Mouse (Mus musculus): Measurements from ENCODE around the gene Parp3. TPM values are rescaled to one million over a fixed set of nuclear protein-coding genes. Genes with fewer than 3 reads are reported as not detected.

Gene Parp3
- polyA plus RNA-seq, 1 experiment from 2014 or later = 0.41 TPM

DNA sequence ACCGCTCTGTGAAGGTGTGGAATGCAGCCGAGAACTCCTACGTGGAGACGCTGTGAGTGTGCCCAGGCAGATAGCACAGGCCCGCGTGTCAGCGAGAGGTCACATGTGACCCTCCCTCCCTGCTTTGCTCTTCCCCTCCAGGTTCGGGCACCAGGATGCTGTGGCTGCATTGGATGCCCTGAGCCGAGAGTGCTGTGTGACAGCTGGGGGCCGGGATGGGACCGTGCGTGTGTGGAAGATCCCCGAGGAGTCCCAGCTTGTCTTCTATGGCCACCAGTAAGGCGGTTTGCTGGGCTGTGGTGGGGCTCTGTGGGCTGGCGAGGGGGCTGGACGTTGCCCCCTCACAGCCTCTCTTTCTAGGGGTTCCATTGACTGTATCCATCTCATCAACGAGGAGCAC lies 6.9 kb upstream of the Parp3 start:
- no peak overlapping the region for H3K9ac ChIP-seq (replicated peaks)
- H3K4me3 ChIP-seq = no peak overlapping the region
- H3K4me2 ChIP-seq (replicated peaks) = no peak overlapping the region
- no peak for ATAC-seq (replicated peaks)
- H3K9me3 ChIP-seq = no peaks in the 10 kb centered on the region
- H3K27ac ChIP-seq (replicated peaks) = no peak overlapping the region
- no peaks in the 10 kb centered on the region for H3K27me3 ChIP-seq
- H3K4me1 ChIP-seq = peaks cover 3% of the 10 kb centered on the region; the same call in 1 of the 2 replicates
- 94% methylated on average over 17 of the region's 17 CpGs for WGBS
- H3K36me3 ChIP-seq = peaks cover 27% of the 10 kb centered on the region

DNA sequence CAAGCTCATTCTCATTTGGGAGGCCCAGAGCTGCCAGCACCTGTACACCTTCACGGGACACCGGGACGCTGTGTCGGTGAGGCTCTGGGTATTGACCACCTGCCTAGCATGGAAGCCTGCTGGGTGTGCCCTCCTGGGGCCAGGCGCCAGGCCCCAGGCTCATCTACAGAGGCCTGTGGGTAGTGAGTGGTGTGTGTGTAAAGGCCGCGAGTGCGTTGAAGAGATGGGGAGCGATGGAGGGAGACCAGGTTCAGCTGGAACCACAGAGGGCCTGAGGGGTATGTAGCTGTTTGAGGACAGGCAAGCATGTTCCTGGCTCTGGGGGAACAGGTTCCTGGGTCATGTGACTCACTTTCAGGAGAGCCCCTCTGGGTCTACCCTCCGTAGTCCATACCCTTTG lies 6.4 kb upstream of the Parp3 start:
- Histone ChIP-seq H3K27ac (replicated peaks) (no peak overlapping the region), H3K4me3 (no peak overlapping the region), H3K9me3 (no peaks in the 10 kb centered on the region), H3K4me2 (replicated peaks) (no peak overlapping the region), H3K4me1 (peaks cover 8% of the 10 kb centered on the region), H3K36me3 (peaks cover 27% of the 10 kb centered on the region), H3K27me3 (no peaks in the 10 kb centered on the region), H3K9ac (replicated peaks) (no peak overlapping the region)
- 95% methylated on average over 10 of the region's 10 CpGs for WGBS
- no peak for ATAC-seq (replicated peaks)

DNA sequence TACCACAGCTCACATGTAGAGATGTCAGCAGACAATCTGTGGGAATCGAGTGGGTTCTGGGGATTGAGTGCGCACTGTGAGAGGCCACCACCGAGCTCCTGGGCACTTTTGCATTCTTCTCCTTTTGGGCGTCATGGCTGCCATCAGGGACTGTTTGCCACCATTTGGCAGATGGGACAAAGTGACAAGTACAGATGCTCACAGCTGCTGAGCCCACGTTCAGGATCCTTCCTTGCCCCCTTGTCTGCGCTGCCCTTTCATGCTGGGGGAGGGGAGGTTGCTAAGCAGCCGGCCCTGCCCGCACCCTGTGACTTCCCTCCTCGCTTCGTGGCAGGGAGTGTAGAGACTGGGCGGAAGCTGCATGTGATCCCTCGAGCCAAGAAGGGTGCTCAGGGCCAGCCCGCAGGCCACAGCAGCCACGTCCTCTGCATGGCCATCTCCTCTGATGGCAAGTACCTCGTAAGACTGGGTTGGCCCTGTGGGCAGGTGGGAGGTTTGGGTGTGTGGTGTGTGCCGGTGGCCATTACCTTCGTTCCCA lies 5.9 kb upstream of the Parp3 start:
- 89% methylated on average over 17 of the region's 17 CpGs for WGBS
- no peak overlapping the region for H3K27ac ChIP-seq (replicated peaks)
- peaks cover 27% of the 10 kb centered on the region for H3K36me3 ChIP-seq

DNA sequence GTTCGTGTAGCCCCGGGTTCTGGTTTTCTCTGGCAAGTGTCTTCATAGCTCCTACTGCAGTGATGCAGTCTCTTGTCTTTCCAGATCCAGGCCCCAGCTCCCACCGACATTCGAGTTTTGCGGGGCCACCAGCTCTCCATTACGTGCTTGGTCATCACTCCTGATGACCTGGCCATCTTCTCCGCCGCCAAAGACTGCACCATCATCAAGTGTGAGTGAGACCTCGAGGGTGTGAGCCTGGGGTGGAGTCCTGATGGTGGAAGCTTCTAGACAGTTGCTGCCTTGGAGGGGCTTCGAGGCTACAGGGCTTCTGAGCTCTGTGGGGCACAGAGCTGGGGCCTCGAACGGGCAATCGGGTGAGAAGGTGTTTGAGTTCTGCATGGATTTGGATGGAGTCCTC lies 4.9 kb upstream of the Parp3 start:
- ATAC-seq (replicated peaks) = no peak
- Histone ChIP-seq H3K4me2 (replicated peaks) (no peak overlapping the region), H3K4me3 (no peak overlapping the region), H3K36me3 (peaks cover 27% of the 10 kb centered on the region), H3K27me3 (no peaks in the 10 kb centered on the region), H3K4me1 (peaks cover 16% of the 10 kb centered on the region), H3K9ac (replicated peaks) (no peak overlapping the region), H3K9me3 (no peaks in the 10 kb centered on the region), H3K27ac (replicated peaks) (no peak overlapping the region)
- WGBS = 92% methylated on average over 13 of the region's 13 CpGs

More for the DNA sequence above, 5.9 kb upstream of the Parp3 start:
- ATAC-seq (replicated peaks) = no peak
- Histone ChIP-seq H3K4me2 (replicated peaks) (no peak overlapping the region), H3K4me1 (peaks cover 13% of the 10 kb centered on the region), H3K9me3 (no peaks in the 10 kb centered on the region), H3K27me3 (no peaks in the 10 kb centered on the region), H3K9ac (replicated peaks) (no peak overlapping the region), H3K4me3 (no peak overlapping the region)

DNA sequence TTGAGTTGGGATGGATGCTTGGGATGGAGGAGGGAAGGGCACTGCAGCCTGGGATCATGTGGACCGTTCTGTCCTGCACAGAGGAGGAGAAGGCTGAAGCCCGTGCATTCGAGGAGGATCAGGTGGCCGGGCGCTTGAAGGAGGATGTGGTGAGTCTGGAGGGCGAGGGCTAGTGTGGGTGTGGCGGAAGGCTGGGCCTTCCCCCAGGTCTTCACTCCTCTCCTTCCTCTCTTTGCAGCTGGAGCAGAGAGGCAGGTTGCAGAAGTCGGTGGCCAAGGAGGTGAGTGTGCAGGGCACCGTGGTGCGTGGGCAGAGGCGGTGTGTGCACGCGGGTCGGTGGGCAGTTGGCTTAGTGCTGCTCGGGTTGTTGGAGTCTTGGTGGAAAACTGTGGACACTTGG lies 4.3 kb upstream of the Parp3 start:
- H3K4me3 ChIP-seq = no peak overlapping the region
- WGBS = 95% methylated on average over 15 of the region's 15 CpGs

DNA sequence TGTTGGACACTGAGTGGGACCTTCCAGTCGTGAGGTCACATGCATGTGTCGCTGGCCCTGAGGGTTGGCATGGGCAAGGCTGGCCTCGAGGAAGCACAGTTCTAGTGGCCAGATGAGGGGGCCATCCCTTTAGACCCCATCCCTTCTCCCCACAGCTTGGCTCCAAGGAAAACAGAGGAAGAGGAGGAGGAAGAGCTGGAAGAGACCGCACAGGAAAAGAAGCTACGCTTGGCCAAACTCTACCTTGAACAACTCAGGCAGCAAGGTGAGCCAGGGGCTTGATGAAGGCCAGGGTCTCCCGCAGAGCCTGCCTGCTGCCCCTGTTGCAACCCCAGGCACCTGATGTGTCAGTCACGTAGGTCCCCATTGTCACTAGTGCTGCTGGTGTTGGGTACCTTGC lies 3.8 kb upstream of the Parp3 start:
- H3K36me3 ChIP-seq = peaks cover 24% of the 10 kb centered on the region

More for the DNA sequence above, 4.3 kb upstream of the Parp3 start:
- Histone ChIP-seq H3K27me3 (no peaks in the 10 kb centered on the region), H3K4me1 (peaks cover 22% of the 10 kb centered on the region), H3K36me3 (peaks cover 24% of the 10 kb centered on the region), H3K9ac (replicated peaks) (no peak overlapping the region), H3K27ac (replicated peaks) (no peak overlapping the region), H3K4me2 (replicated peaks) (no peak overlapping the region), H3K9me3 (no peaks in the 10 kb centered on the region)
- ATAC-seq (replicated peaks) = no peak

DNA sequence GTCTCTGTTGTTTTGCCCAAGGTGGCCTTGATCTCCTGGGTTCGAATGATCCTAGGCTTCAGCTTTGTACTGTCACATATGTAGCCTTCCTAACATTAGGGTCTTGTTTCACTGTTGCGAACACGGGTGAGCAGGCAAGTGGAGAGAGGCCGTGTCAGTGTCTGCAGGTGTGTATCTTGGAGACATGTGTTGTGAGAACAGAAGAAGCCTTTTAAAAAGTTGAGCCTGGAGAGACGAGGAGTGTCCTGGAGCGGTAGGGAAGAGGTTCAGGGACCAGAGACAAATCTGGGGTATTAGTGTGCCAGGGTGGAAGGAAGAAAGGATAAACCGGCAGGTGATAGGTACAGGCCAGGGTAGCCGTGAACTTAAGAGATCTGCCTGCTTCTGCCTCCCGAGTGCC lies 1.4 kb upstream of the Parp3 start:
- no peaks in the 10 kb centered on the region for H3K9me3 ChIP-seq
- H3K4me3 ChIP-seq = peak overlapping the region; percentile 67
- ATAC-seq (replicated peaks) = no peak
- H3K9ac ChIP-seq (replicated peaks) = peak overlapping the region; percentile 50
- H3K4me1 ChIP-seq = peaks cover 32% of the 10 kb centered on the region
- peaks cover 5% of the 10 kb centered on the region for H3K36me3 ChIP-seq
- H3K27ac ChIP-seq (replicated peaks) = no peak overlapping the region
- WGBS = 84% methylated on average over 9 of the region's 9 CpGs
- H3K4me2 ChIP-seq (replicated peaks) = peak overlapping the region; percentile 79
- no peaks in the 10 kb centered on the region for H3K27me3 ChIP-seq

More for the DNA sequence above, 3.8 kb upstream of the Parp3 start:
- no peaks in the 10 kb centered on the region for H3K27me3 ChIP-seq
- no peak overlapping the region for H3K9ac ChIP-seq (replicated peaks)
- H3K4me3 ChIP-seq = no peak overlapping the region
- 97% methylated on average over 7 of the region's 7 CpGs for WGBS
- H3K4me1 ChIP-seq = peaks cover 23% of the 10 kb centered on the region
- no peak for ATAC-seq (replicated peaks)
- H3K4me2 ChIP-seq (replicated peaks) = no peak overlapping the region
- H3K27ac ChIP-seq (replicated peaks) = no peak overlapping the region
- H3K9me3 ChIP-seq = no peaks in the 10 kb centered on the region

DNA sequence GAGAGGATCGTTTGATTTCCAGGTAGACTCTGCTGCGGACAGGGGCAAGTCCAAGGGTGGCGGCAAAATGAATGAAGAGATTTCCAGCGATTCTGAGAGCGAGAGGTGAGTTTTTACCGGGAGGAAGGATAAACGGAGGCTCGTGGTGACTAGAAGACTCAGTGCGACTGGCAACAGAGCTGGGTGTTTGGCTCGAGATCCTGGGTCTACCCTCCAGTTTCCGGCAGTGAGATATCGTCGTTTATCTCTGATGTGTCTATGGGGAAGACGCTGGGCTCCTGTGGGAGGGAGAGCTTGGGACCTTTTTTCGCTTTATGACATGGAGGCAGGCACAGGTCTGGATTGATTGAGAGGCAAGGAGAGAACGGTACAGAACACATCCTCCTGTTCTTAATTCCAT lies 900 bp upstream of the Parp3 start:
- Histone ChIP-seq H3K4me3 (peak overlapping the region; percentile 67), H3K4me2 (replicated peaks) (peak overlapping the region; percentile 79), H3K4me1 (peaks cover 32% of the 10 kb centered on the region), H3K27me3 (no peaks in the 10 kb centered on the region), H3K9ac (replicated peaks) (peak overlapping the region; percentile 50), H3K27ac (replicated peaks) (no peak overlapping the region), H3K9me3 (no peaks in the 10 kb centered on the region), H3K36me3 (peaks cover under 1% of the 10 kb centered on the region; the same call in 1 of the 2 replicates)
- no peak for ATAC-seq (replicated peaks)
- WGBS = 4% methylated on average over 16 of the region's 16 CpGs

DNA sequence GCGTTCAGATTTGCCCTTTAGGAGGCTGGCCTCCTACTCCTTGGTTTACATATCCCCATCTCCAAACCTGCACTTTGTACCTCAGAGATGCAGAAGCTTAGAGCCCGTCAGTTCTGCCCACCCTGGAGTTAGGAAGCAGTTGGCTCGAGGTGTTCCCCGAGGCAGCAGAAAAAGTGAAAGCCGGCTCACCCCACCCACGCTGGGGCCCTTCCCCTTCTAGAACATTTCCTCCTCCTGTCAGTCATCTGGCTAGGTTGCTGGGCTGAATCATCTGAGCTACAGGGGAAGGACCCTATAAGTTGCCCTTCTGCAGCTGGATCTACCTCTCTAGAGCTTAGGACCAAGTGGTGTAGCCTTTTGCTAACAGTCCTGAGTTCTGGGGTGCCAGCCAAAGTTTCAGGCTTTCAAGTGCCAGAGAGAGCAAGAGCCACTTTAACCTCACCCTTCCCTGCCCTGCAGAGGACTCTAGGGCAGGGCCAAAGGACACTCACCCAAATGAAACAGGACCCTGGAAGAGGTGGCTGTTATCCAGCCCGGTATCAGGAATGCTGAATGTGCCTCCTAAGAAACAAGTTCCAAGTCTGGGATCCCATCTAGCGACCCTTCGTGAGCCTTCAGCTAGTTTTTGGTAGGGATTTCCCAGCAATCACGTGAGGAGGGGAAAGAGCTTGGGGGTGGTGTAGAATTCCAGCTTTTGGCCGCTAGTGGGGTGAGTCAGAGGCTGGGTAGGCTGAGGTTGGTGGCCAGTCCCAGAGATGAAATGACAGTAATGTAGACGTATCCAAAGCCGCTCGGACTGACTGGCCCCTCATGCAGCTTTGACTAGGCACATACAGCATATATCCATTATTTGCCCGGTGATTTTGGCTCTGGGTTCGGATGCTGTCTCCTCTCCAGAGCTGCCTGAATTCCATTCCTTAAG lies 486 bp downstream of the Parp3 start:
- H3K27ac ChIP-seq (replicated peaks) = peak overlapping the region; percentile 40; the same call in 1 of the 2 replicates
- H3K27me3 ChIP-seq = no peaks in the 10 kb centered on the region
- no peaks in the 10 kb centered on the region for H3K9me3 ChIP-seq
- H3K4me1 ChIP-seq = peaks cover 32% of the 10 kb centered on the region
- peak overlapping the region; percentile 67 for H3K4me3 ChIP-seq
- peak overlapping the region; percentile 19; the same call in 1 of the 2 replicates for H3K4me2 ChIP-seq (replicated peaks)
- H3K36me3 ChIP-seq = no peaks in the 10 kb centered on the region
- no peak; the same call in 1 of the 2 replicates for ATAC-seq (replicated peaks)
- H3K9ac ChIP-seq (replicated peaks) = 0 out of 2 replicates have a peak overlapping the region, but pooled peaks have one; percentile 1
- 37% methylated on average over 16 of the region's 16 CpGs for WGBS

DNA sequence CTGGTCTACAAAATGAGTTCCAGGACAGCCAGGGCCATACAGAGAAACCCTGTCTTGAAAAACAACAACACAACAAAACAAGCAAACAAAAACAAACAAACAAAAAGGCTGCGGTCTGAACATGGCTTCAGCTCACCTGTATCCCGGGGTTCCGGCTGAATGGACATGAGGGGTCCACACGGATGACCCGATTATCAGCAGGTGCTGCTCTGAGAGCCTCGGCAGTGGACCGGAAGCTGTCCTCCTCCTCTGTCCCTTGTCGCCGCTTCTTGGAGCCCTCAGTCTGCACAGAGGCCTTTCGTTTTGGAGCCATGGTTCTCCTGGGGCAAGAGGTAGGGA lies 1.1 kb downstream of the Parp3 start, which contains the start of gene Rrp9:
Gene Rrp9 (plus strand): TSS at position 301 of the 339 bp plus-strand sequence.
- Histone ChIP-seq H3K36me3 (no peaks in the 10 kb centered on the region), H3K27ac (replicated peaks) (peak within 1 kb of the TSS; percentile 40; the same call in 1 of the 2 replicates), H3K9me3 (no peaks in the 10 kb centered on the region), H3K4me1 (peaks cover 32% of the 10 kb centered on the region), H3K4me2 (replicated peaks) (peak within 1 kb of the TSS; percentile 19; the same call in 1 of the 2 replicates), H3K4me3 (peak within 1 kb of the TSS; percentile 67), H3K9ac (replicated peaks) (0 out of 2 replicates have a peak within 1 kb of the TSS, but pooled peaks have one; percentile 1), H3K27me3 (no peaks in the 10 kb centered on the region)
- no peak for ATAC-seq (replicated peaks)
- WGBS = 88% methylated on average over 10 of the region's 10 CpGs

DNA sequence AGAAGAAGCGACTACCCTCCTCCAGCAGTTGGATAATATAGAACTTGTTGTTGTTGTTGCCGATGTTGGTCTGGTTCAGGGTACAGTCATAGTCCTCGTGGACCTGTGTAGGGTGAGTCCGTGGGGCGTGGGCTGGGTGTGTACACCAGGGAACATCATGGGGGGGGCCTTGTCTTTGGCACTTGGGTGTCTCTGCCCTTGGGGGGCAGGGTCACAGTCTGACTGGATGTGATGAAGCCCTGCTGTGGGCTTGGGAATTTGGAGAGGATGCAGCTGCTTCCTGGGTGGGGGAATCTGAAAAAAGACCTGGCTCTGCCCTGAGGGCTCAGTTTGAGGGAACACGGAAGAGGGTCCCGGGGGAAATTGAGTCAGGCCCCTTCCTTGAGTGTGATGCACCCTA lies 1.7 kb downstream of the Parp3 start:
- no peak overlapping the region for H3K4me2 ChIP-seq (replicated peaks)
- no peaks in the 10 kb centered on the region for H3K9me3 ChIP-seq
- H3K27ac ChIP-seq (replicated peaks) = no peak overlapping the region
- H3K36me3 ChIP-seq = no peaks in the 10 kb centered on the region
- no peak for ATAC-seq (replicated peaks)
- no peak overlapping the region for H3K9ac ChIP-seq (replicated peaks)
- H3K4me1 ChIP-seq = peaks cover 32% of the 10 kb centered on the region
- H3K27me3 ChIP-seq = no peaks in the 10 kb centered on the region
- H3K4me3 ChIP-seq = no peak overlapping the region
- 66% methylated on average over 7 of the region's 7 CpGs for WGBS

DNA sequence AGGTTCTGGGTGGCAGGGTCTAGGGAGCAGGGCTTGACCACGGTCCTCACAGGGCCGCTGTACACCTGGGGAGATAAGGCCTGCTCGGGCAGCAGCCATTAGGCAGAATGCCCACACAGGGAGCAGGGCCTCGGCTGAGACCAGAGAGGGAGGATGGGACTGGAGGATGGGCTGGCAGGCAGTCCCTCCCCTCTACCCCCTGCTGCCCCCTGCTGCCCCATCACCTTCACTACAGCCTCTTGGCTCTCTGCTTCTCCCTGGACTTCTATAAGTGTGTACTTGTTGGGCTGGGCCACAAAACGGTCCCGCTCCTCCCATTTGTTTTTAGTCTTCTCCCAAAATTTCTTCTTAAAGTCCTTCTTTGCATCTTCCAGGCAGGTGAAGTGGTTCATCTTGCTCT lies 2.3 kb downstream of the Parp3 start:
- Histone ChIP-seq H3K36me3 (no peaks in the 10 kb centered on the region), H3K27ac (replicated peaks) (no peak overlapping the region), H3K9ac (replicated peaks) (no peak overlapping the region), H3K4me3 (no peak overlapping the region), H3K4me1 (peaks cover 32% of the 10 kb centered on the region), H3K4me2 (replicated peaks) (no peak overlapping the region), H3K9me3 (no peaks in the 10 kb centered on the region), H3K27me3 (no peaks in the 10 kb centered on the region)
- ATAC-seq (replicated peaks) = no peak
- 8% methylated on average over 6 of the region's 6 CpGs for WGBS
